In genomic region chr6:119480706-119481331, GRCm38 (mm10) we compare ENCODE assay signal across 8 mouse cellular contexts. TPM values are rescaled to one million over a fixed set of nuclear protein-coding genes. Genes with fewer than 3 reads are reported as not detected.
A peak's percentile ranks its signal among the peaks of the same experiment; 100 is the strongest.
DNase-seq lines count a peak whose midpoint lies in the region; ATAC-seq and TF ChIP-seq lines count a peak whose summit lies in the region.

No protein-coding gene starts in this region.

- 1% methylated on average over 32 of the region's 33 CpGs for WGBS in forebrain, postnatal 0 days
- WGBS in small intestine, adult 2 months: 2% methylated on average over 33 of the region's 33 CpGs

- H3K27me3 ChIP-seq in forebrain, postnatal 0 days (ENCODE audit: insufficient read depth, low read length): no peaks in the 10 kb centered on the region
- H3K27me3 ChIP-seq in small intestine, adult 2 months (ENCODE audit: control insufficient read depth, insufficient read depth, low read length): no peaks in the 10 kb centered on the region

- H3K36me3 ChIP-seq in forebrain, postnatal 0 days (ENCODE audit: insufficient read depth): peaks cover 14% of the 10 kb centered on the region
- H3K36me3 ChIP-seq in small intestine, adult 2 months (ENCODE audit: control insufficient read depth, insufficient read depth, low read length): peaks cover 4% of the 10 kb centered on the region

- H3K9ac ChIP-seq in forebrain, postnatal 0 days: peak overlapping the region; percentile 94

- H3K27ac ChIP-seq in forebrain, postnatal 0 days (ENCODE audit: low read depth, low read length): peak overlapping the region; percentile 100
- H3K27ac ChIP-seq in small intestine, adult 2 months (ENCODE audit: insufficient read depth, low read depth, low read length): peak overlapping the region; percentile 79

- H3K9me3 ChIP-seq in forebrain, postnatal 0 days (ENCODE audit: low read length): no peaks in the 10 kb centered on the region

- no peaks in the 10 kb centered on the region for H3K4me1 ChIP-seq in forebrain, postnatal 0 days (ENCODE audit: insufficient read depth)
- peaks cover 15% of the 10 kb centered on the region for H3K4me1 ChIP-seq in small intestine, adult 2 months (ENCODE audit: control insufficient read depth, insufficient read depth, insufficient read length, low read length)

- TF ChIP-seq CTCF in forebrain, postnatal 0 days (IDR thresholded peaks at IDR 0.05; ENCODE audit: low read depth): 0 out of 2 replicates have a peak, but pooled peaks have one; percentile 9
- no peak for TF ChIP-seq CTCF in small intestine, adult 2 months (IDR thresholded peaks at IDR 0.05; ENCODE audit: extremely low read depth, insufficient read length, insufficient replicate concordance, low read depth, low read length)

- H3K4me3 ChIP-seq in forebrain, postnatal 0 days (ENCODE audit: low read depth, low read length): peak overlapping the region; percentile 68
- H3K4me3 ChIP-seq in small intestine, adult 2 months (ENCODE audit: low read depth, low read length): peak overlapping the region; percentile 92

- peak; percentile 20 to 30 for DNase-seq in spleen, adult 18-20 months
- DNase-seq in spleen, adult 12 weeks (ENCODE audit: low spot score): no peak
- peak; percentile 53 for DNase-seq in cerebellum, adult 8-10 months
- DNase-seq in forebrain, postnatal 0 days: peak; percentile 48
- peak; percentile 65 for DNase-seq in kidney, postnatal 10 days
- DNase-seq in lung, postnatal 4 days: peak; percentile 34 to 56
- DNase-seq in gastrocnemius, postnatal 25 days: no peak

- ATAC-seq in forebrain, postnatal 0 days: no peak

- peak overlapping the region; percentile 97 for H3K4me2 ChIP-seq in forebrain, postnatal 0 days (ENCODE audit: low read depth)

- no peak for TF ChIP-seq POLR2A in small intestine, adult 2 months (IDR thresholded peaks at IDR 0.05; ENCODE audit: low read depth, low read length)

RNA-seq across cellular contexts. Expression of gene Fbxl14, which starts 1.4 kb away (rescaled TPM):
- total RNA-seq in forebrain, postnatal 0 days (2014; rRNA removed): 40.3 and 54.5 TPM in 2 replicates
- polyA plus RNA-seq in forebrain, postnatal 0 days (2015; fragmentation: Nextera tagmentation; extraction: Ambion mirVana): 1.9 and 2.2 TPM in 2 replicates
- polyA plus RNA-seq in small intestine, adult 2 months (2012; rRNA removed): 42.7 and 79.6 TPM in 2 replicates
- 10 to 100 TPM in 1 of 2 experiments, 1 to 10 TPM in 1; 9.1 to 10.3 TPM for total RNA-seq in gastrocnemius, postnatal 25 days (2021)

Comparison
In these comparisons a context has a peak if more than half of its experiments do, and no peak if none do; other contexts are left out.
1. DNase-seq: peak in spleen, adult 18-20 months (2 of 2), cerebellum, adult 8-10 months (single experiment), forebrain, postnatal 0 days (single experiment), kidney, postnatal 10 days (single experiment) and lung, postnatal 4 days (2 of 2); none in spleen, adult 12 weeks (single experiment) and gastrocnemius, postnatal 25 days (single experiment).